15 mouse cellular contexts compared by ENCODE assay signal in the genomic region with DNA sequence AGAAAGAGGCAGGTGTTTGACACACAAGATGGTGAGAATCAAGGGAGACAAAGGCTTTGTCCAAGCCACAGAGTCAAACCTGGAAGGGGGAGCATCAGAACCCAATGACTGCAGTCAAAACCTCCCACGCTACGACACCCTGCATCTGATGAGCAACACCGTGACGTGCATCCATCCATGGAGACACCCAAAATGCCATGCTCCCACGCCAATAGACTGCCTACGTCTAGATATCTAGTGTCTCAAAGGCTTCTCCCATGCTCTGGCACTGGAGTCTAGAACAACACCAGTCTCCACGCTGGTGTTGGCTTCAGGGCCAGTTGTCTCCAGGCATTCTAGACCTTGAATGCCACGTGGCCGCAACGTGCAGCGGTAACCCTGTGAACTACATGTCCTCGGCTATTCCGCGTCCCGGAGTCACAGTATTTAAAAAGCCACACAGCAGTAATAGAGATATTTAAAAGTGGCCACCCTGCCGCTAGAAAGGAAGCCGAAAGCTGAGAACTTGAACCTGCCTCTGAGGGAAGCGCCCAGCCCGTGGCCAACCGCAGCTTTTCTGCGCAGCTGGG. TPM values are rescaled to one million over a fixed set of nuclear protein-coding genes. Genes with fewer than 3 reads are reported as not detected.
DNase-seq lines count a peak whose midpoint lies in the region; ATAC-seq lines count a peak whose summit lies in the region.
"Had no signal": no experiment of that assay in that cellular context is flagged by ENCODE, and none has a peak within 500 bp of the region (broad histone marks: within the 10 kb centered on the region; RNA-seq: fewer than 3 reads in every experiment).

No protein-coding gene starts in this region.

- no peak for DNase-seq in forebrain, embryonic 10.5 days (ENCODE audit: extremely low spot score, low spot score)
- no peak for DNase-seq in midbrain, embryonic 10.5 days (ENCODE audit: low spot score)
- DNase-seq in hindbrain, embryonic 14.5 days (ENCODE audit: low spot score) = no peak
- no peak for DNase-seq in cerebellum, adult 9-10 months
- no peak for DNase-seq in B cell, adult 2 months
- DNase-seq: liver, postnatal 0 days; lung, postnatal 36 days; retina, postnatal 1 day; spleen, adult 18-20 months; thymus, postnatal 14 days had no signal

- H3K36me3 ChIP-seq in forebrain, embryonic 10.5 days (replicated peaks) = peaks cover 31% of the 10 kb centered on the region
- no peaks in the 10 kb centered on the region for H3K36me3 ChIP-seq in forebrain, embryonic 15.5 days
- H3K36me3 ChIP-seq in midbrain, embryonic 10.5 days = peaks cover 43% of the 10 kb centered on the region
- no peaks in the 10 kb centered on the region for H3K36me3 ChIP-seq in midbrain, embryonic 16.5 days (ENCODE audit: control insufficient read depth, insufficient read depth, low read length)
- H3K36me3 ChIP-seq in hindbrain, embryonic 14.5 days (replicated peaks; ENCODE audit: control insufficient read depth, insufficient read depth) = no peaks in the 10 kb centered on the region
- peaks cover 8% of the 10 kb centered on the region for H3K36me3 ChIP-seq in neural tube, embryonic 12.5 days

- H3K9ac ChIP-seq in forebrain, embryonic 15.5 days (replicated peaks) = no peak overlapping the region
- no peak overlapping the region for H3K9ac ChIP-seq in midbrain, embryonic 16.5 days (ENCODE audit: low read depth, low read length)
- H3K9ac ChIP-seq in hindbrain, embryonic 14.5 days = no peak overlapping the region
- H3K9ac ChIP-seq in neural tube, embryonic 12.5 days = no peak overlapping the region
- H3K9ac ChIP-seq: liver, postnatal 0 days had no signal

- 93% methylated on average over 21 of the region's 21 CpGs for WGBS in forebrain, embryonic 10.5 days
- 87% methylated on average over 21 of the region's 21 CpGs for WGBS in forebrain, embryonic 15.5 days
- 90% methylated on average over 21 of the region's 21 CpGs for WGBS in midbrain, embryonic 10.5 days
- WGBS in midbrain, embryonic 16.5 days = 71% methylated on average over 21 of the region's 21 CpGs
- 72% methylated on average over 21 of the region's 21 CpGs for WGBS in hindbrain, embryonic 14.5 days
- WGBS in neural tube, embryonic 12.5 days = 62% methylated on average over 21 of the region's 21 CpGs

- peaks cover 79% of the 10 kb centered on the region for H3K4me1 ChIP-seq in forebrain, embryonic 10.5 days
- H3K4me1 ChIP-seq in forebrain, embryonic 15.5 days = peaks cover 23% of the 10 kb centered on the region
- peaks cover 83% of the 10 kb centered on the region for H3K4me1 ChIP-seq in midbrain, embryonic 10.5 days
- H3K4me1 ChIP-seq in midbrain, embryonic 16.5 days (ENCODE audit: control insufficient read depth, insufficient read depth, low read length) = peaks cover 15% of the 10 kb centered on the region
- peaks cover 54% of the 10 kb centered on the region for H3K4me1 ChIP-seq in hindbrain, embryonic 14.5 days (replicated peaks; ENCODE audit: control insufficient read depth, insufficient read depth, low read length)
- peaks cover 77% of the 10 kb centered on the region for H3K4me1 ChIP-seq in neural tube, embryonic 12.5 days

- no peaks in the 10 kb centered on the region; the same call in 1 of the 2 replicates for H3K9me3 ChIP-seq in forebrain, embryonic 10.5 days
- no peaks in the 10 kb centered on the region for H3K9me3 ChIP-seq in forebrain, embryonic 15.5 days
- H3K9me3 ChIP-seq in midbrain, embryonic 10.5 days (replicated peaks) = no peaks in the 10 kb centered on the region
- H3K9me3 ChIP-seq in midbrain, embryonic 16.5 days (replicated peaks; ENCODE audit: control insufficient read depth, low read length, poor library complexity, severe bottlenecking) = no peaks in the 10 kb centered on the region
- no peaks in the 10 kb centered on the region for H3K9me3 ChIP-seq in hindbrain, embryonic 14.5 days (ENCODE audit: control insufficient read depth, low read length)
- no peaks in the 10 kb centered on the region for H3K9me3 ChIP-seq in neural tube, embryonic 12.5 days

- no peaks in the 10 kb centered on the region for H3K27me3 ChIP-seq in forebrain, embryonic 10.5 days (ENCODE audit: poor library complexity, severe bottlenecking)
- no peaks in the 10 kb centered on the region for H3K27me3 ChIP-seq in forebrain, embryonic 15.5 days
- no peaks in the 10 kb centered on the region for H3K27me3 ChIP-seq in midbrain, embryonic 10.5 days (ENCODE audit: low read depth, poor library complexity, severe bottlenecking)
- no peaks in the 10 kb centered on the region for H3K27me3 ChIP-seq in midbrain, embryonic 16.5 days (ENCODE audit: control insufficient read depth, insufficient read depth, low read depth, low read length)
- H3K27me3 ChIP-seq in hindbrain, embryonic 14.5 days (ENCODE audit: control insufficient read depth, insufficient read depth, low read length) = no peaks in the 10 kb centered on the region
- no peaks in the 10 kb centered on the region for H3K27me3 ChIP-seq in neural tube, embryonic 12.5 days (replicated peaks)

- peak overlapping the region; percentile 63; the same call in 1 of the 2 replicates for H3K27ac ChIP-seq in forebrain, embryonic 10.5 days
- H3K27ac ChIP-seq in forebrain, embryonic 15.5 days (replicated peaks) = no peak overlapping the region
- H3K27ac ChIP-seq in midbrain, embryonic 10.5 days (replicated peaks) = peak overlapping the region; percentile 43; the same call in 1 of the 2 replicates
- H3K27ac ChIP-seq in midbrain, embryonic 16.5 days (ENCODE audit: low read length) = no peak overlapping the region
- 0 out of 2 replicates have a peak overlapping the region, but pooled peaks have one; percentile 18 for H3K27ac ChIP-seq in hindbrain, embryonic 14.5 days
- H3K27ac ChIP-seq in neural tube, embryonic 12.5 days = peak overlapping the region; percentile 48

- no peak overlapping the region for H3K4me3 ChIP-seq in forebrain, embryonic 10.5 days
- no peak overlapping the region for H3K4me3 ChIP-seq in forebrain, embryonic 15.5 days
- H3K4me3 ChIP-seq in midbrain, embryonic 10.5 days = no peak overlapping the region
- H3K4me3 ChIP-seq in midbrain, embryonic 16.5 days (ENCODE audit: low read depth, low read length) = no peak overlapping the region
- no peak overlapping the region for H3K4me3 ChIP-seq in hindbrain, embryonic 14.5 days (replicated peaks; ENCODE audit: low read length)
- H3K4me3 ChIP-seq in neural tube, embryonic 12.5 days = no peak overlapping the region

- H3K4me2 ChIP-seq in forebrain, embryonic 15.5 days (replicated peaks) = no peak overlapping the region
- no peak overlapping the region for H3K4me2 ChIP-seq in midbrain, embryonic 16.5 days (ENCODE audit: low read length)
- no peak overlapping the region for H3K4me2 ChIP-seq in hindbrain, embryonic 14.5 days (replicated peaks)
- H3K4me2 ChIP-seq in neural tube, embryonic 12.5 days (replicated peaks) = peak overlapping the region; percentile 12

- ATAC-seq in forebrain, embryonic 15.5 days (replicated peaks) = no peak
- ATAC-seq in midbrain, embryonic 16.5 days = no peak
- no peak for ATAC-seq in hindbrain, embryonic 14.5 days (ENCODE audit: low FRiP score)
- ATAC-seq in neural tube, embryonic 12.5 days (ENCODE audit: low FRiP score, low read depth) = no peak
- ATAC-seq: forebrain, embryonic 14.5 days; intestine, postnatal 0 days; liver, postnatal 0 days had no signal

RNA-seq across cellular contexts. Expression of gene Tspan18, which starts 15.4 kb away (rescaled TPM):
- polyA plus RNA-seq in forebrain, embryonic 10.5 days (2016; fragmentation: Nextera tagmentation; extraction: Ambion mirVana) = 30.1 and 31.4 TPM in 2 replicates
- 16.5 and 16.9 TPM in 2 replicates for polyA plus RNA-seq in forebrain, embryonic 15.5 days (2015; fragmentation: Nextera tagmentation; extraction: Ambion mirVana)
- polyA plus RNA-seq in midbrain, embryonic 10.5 days (2016; fragmentation: Nextera tagmentation; extraction: Ambion mirVana) = 45.0 and 48.4 TPM in 2 replicates
- 20.1 and 21.2 TPM in 2 replicates for polyA plus RNA-seq in midbrain, embryonic 16.5 days (2015; fragmentation: Nextera tagmentation; extraction: Ambion mirVana)
- 28.6 and 31.3 TPM in 2 replicates for polyA plus RNA-seq in hindbrain, embryonic 14.5 days (2014; fragmentation: Nextera tagmentation; extraction: Ambion mirVana)
- polyA plus RNA-seq in neural tube, embryonic 12.5 days (2016; fragmentation: Nextera tagmentation; extraction: Ambion mirVana) = 50.7 and 53.9 TPM in 2 replicates

Comparison
In these comparisons a context has a peak if more than half of its experiments do, and no peak if none do; other contexts are left out.
1. H3K27ac ChIP-seq: peak in forebrain, embryonic 10.5 days (single experiment), midbrain, embryonic 10.5 days (single experiment), hindbrain, embryonic 14.5 days (single experiment) and neural tube, embryonic 12.5 days (single experiment); none in forebrain, embryonic 15.5 days (single experiment) and midbrain, embryonic 16.5 days (single experiment).